Comparison of ENCODE assay signal across 8 mouse cellular contexts in genomic region chr17:69416163-69416562, GRCm38 (mm10). TPM values are rescaled to one million over a fixed set of nuclear protein-coding genes. Genes with fewer than 3 reads are reported as not detected.
A peak's percentile ranks its signal among the peaks of the same experiment; 100 is the strongest.
DNase-seq lines count a peak whose midpoint lies in the region; ATAC-seq and TF ChIP-seq lines count a peak whose summit lies in the region.

No protein-coding gene starts in this region.

- no peak for TF ChIP-seq CTCF in gastrocnemius, adult 2 months (IDR thresholded peaks at IDR 0.05)
- no peak for TF ChIP-seq CTCF in forebrain, postnatal 0 days (IDR thresholded peaks at IDR 0.05; ENCODE audit: low read depth)
- TF ChIP-seq CTCF in left cerebral cortex, adult 2 months (IDR thresholded peaks at IDR 0.05), result no peak

- H3K4me1 ChIP-seq in forebrain, postnatal 0 days (ENCODE audit: insufficient read depth), result 0 out of 2 replicates have a peak, but pooled peaks cover 5% of the 10 kb centered on the region
- H3K4me1 ChIP-seq in liver, embryonic 16.5 days (ENCODE audit: control insufficient read depth, low read depth, low read length), result peaks cover 2% of the 10 kb centered on the region

- ATAC-seq in forebrain, postnatal 0 days, result no peak
- no peak for ATAC-seq in liver, embryonic 16.5 days (ENCODE audit: low read depth)

- no peak for DNase-seq in gastrocnemius, adult 2 months
- no peak for DNase-seq in gastrocnemius, adult 8-10 months (ENCODE audit: low spot score in 2 of 2)
- peak; percentile 37 for DNase-seq in CD4-positive, CD25-positive, alpha-beta regulatory T cell, adult 2 months (ENCODE audit: low read depth, low spot score)
- DNase-seq in forebrain, postnatal 0 days, result no peak
- no peak for DNase-seq in gastrocnemius, postnatal 25 days
- no peak for DNase-seq in urinary bladder, postnatal 10 days (ENCODE audit: low spot score)
- no peak for DNase-seq in left cerebral cortex, adult 2 months (ENCODE audit: extremely low spot score in 1 of 2, low spot score in 2 of 2)

- H3K4me2 ChIP-seq in forebrain, postnatal 0 days (ENCODE audit: low read depth), result peak overlapping the region; percentile 78
- peak overlapping the region; percentile 63 for H3K4me2 ChIP-seq in liver, embryonic 16.5 days (ENCODE audit: low read depth, low read length)

- H3K27ac ChIP-seq in gastrocnemius, adult 2 months, result peak overlapping the region; percentile 100
- H3K27ac ChIP-seq in forebrain, postnatal 0 days (ENCODE audit: low read depth, low read length), result no peak overlapping the region
- H3K27ac ChIP-seq in liver, embryonic 16.5 days (ENCODE audit: low read length), result no peak overlapping the region
- no peak overlapping the region for H3K27ac ChIP-seq in left cerebral cortex, adult 2 months

- H3K9ac ChIP-seq in forebrain, postnatal 0 days, result no peak overlapping the region
- peak overlapping the region; percentile 79; the same call in 1 of the 2 replicates for H3K9ac ChIP-seq in liver, embryonic 16.5 days (ENCODE audit: low read depth, low read length)

- no peaks in the 10 kb centered on the region for H3K36me3 ChIP-seq in forebrain, postnatal 0 days (ENCODE audit: insufficient read depth)
- no peaks in the 10 kb centered on the region for H3K36me3 ChIP-seq in liver, embryonic 16.5 days (ENCODE audit: control insufficient read depth, insufficient read depth)

- peak overlapping the region; percentile 96 for H3K4me3 ChIP-seq in gastrocnemius, adult 2 months
- peak overlapping the region; percentile 94 for H3K4me3 ChIP-seq in forebrain, postnatal 0 days (ENCODE audit: low read depth, low read length)
- H3K4me3 ChIP-seq in liver, embryonic 16.5 days (ENCODE audit: low read depth, low read length), result peak overlapping the region; percentile 97
- no peak overlapping the region; the same call in 1 of the 2 replicates for H3K4me3 ChIP-seq in left cerebral cortex, adult 2 months

- intact Hi-C loops in gastrocnemius, adult 2 months (cut with DNase I), result loop anchor here (2.0 kb wide), 1 partner anchor 33 kb away; the partner anchor contains the start of gene Zbtb14
- intact Hi-C loops in left cerebral cortex, adult 2 months (cut with DNase I), result loop anchor here (2.0 kb wide), 1 partner anchor 33 kb away; the partner anchor contains the start of gene Zbtb14

- H3K9me3 ChIP-seq in forebrain, postnatal 0 days (ENCODE audit: low read length), result no peaks in the 10 kb centered on the region
- H3K9me3 ChIP-seq in liver, embryonic 16.5 days (replicated peaks; ENCODE audit: control insufficient read depth, low read length), result no peaks in the 10 kb centered on the region

- no peaks in the 10 kb centered on the region for H3K27me3 ChIP-seq in forebrain, postnatal 0 days (ENCODE audit: insufficient read depth, low read length)
- H3K27me3 ChIP-seq in liver, embryonic 16.5 days (ENCODE audit: control insufficient read depth, insufficient read depth, low read depth, low read length), result no peaks in the 10 kb centered on the region

RNA-seq across cellular contexts. Expression of gene Akain1, which starts 23.0 kb away (rescaled TPM):
- not detected for total RNA-seq in gastrocnemius, adult 2 months (2021)
- not detected for total RNA-seq in gastrocnemius, adult 8-10 months (2022)
- total RNA-seq in forebrain, postnatal 0 days (2014; rRNA removed), result 0.10 and 0.92 TPM in 2 replicates
- polyA plus RNA-seq in forebrain, postnatal 0 days (2015; fragmentation: Nextera tagmentation; extraction: Ambion mirVana), result 0.64 and 0.65 TPM in 2 replicates
- polyA plus RNA-seq in liver, embryonic 16.5 days (2015; fragmentation: Nextera tagmentation; extraction: Ambion mirVana), result not detected in 2 replicates
- total RNA-seq in gastrocnemius, postnatal 25 days (2021), result not detected
- total RNA-seq in left cerebral cortex, adult 2 months (2021), result 1 to 10 TPM; 5.1 to 6.0 TPM

RNA-seq across cellular contexts. Expression of gene Zbtb14, which starts 33.3 kb away (rescaled TPM):
- 1 to 10 TPM; 8.3 to 9.1 TPM for total RNA-seq in gastrocnemius, adult 2 months (2021)
- 10 to 100 TPM in 2 of 4 experiments, 1 to 10 TPM in 2; 9.4 to 11.1 (median 10.3) TPM for total RNA-seq in gastrocnemius, adult 8-10 months (2022)
- total RNA-seq in forebrain, postnatal 0 days (2014; rRNA removed), result 28.2 and 37.1 TPM in 2 replicates
- polyA plus RNA-seq in forebrain, postnatal 0 days (2015; fragmentation: Nextera tagmentation; extraction: Ambion mirVana), result 16.5 and 23.2 TPM in 2 replicates
- 7.0 and 7.5 TPM in 2 replicates for polyA plus RNA-seq in liver, embryonic 16.5 days (2015; fragmentation: Nextera tagmentation; extraction: Ambion mirVana)
- total RNA-seq in gastrocnemius, postnatal 25 days (2021), result 1 to 10 TPM; 6.2 to 8.3 TPM
- 10 to 100 TPM; 22.2 to 25.2 TPM for total RNA-seq in left cerebral cortex, adult 2 months (2021)
